In the genomic region with DNA sequence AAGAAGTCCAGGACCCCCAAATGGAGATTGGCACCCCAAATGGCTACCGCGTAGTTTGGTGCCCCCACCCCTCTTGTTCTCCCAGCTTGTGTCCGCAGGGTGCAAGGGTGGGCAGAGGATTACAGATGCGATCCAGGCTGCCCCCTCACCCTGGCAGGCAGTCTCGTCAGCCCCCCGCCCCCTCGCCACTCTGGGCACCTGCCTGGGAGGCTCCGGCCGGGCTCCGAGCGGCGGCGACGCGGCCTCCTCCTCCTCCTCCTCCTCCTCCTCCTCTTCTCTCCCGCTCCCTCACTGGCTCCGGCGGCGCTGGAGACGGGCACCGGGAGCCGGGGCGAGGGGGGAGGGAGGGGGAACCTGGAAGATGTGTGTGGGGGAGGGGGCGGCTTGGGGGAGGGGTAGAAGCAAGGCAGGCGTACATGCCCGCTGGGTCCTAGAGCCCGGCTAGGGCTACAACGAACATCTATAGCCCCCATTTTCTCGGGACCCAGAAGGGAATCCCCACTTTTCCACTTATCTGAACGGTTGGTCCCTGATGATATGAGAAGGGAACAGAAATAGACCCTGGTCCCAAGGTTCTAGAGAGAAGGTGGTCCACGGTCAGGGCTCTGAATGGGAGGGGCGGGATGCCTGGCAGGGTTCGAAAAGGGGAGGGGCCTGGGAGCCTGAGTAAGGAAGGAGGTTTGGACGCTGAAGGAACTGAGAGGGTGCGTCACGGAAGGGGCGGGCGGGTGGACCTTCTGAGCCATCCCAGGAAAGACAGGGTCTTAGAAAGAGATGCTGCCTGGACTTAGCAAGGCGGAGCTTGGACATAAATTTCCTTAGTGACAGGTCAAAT, we compare ENCODE assay signal across 8 mouse cellular contexts. TPM values are rescaled to one million over a fixed set of nuclear protein-coding genes. Genes with fewer than 3 reads are reported as not detected.
A peak's percentile ranks its signal among the peaks of the same experiment; 100 is the strongest.
DNase-seq lines count a peak whose midpoint lies in the region; ATAC-seq and TF ChIP-seq lines count a peak whose summit lies in the region.

No protein-coding gene starts in this region.

- H3K9me3 ChIP-seq in lung, embryonic 14.5 days (ENCODE audit: low read depth, low read length): no peaks in the 10 kb centered on the region

- peak overlapping the region; percentile 54; the same call in 1 of the 2 replicates for H3K27ac ChIP-seq in lung, embryonic 14.5 days (ENCODE audit: low read depth)

- peak overlapping the region; percentile 50 for H3K9ac ChIP-seq in lung, embryonic 14.5 days

- ATAC-seq in hematopoietic stem cell, adult 5-6 weeks (replicated peaks in 1 of 2; ENCODE audit: insufficient read depth in 1 of 2, low FRiP score in 2 of 2, low TSS enrichment in 1 of 2, low read depth in 1 of 2, poor library complexity in 2 of 2, severe bottlenecking in 2 of 2): peak; percentile 55 to 68
- ATAC-seq in lung, embryonic 14.5 days (ENCODE audit: insufficient read depth): peak; percentile 84

- DNase-seq in R1 (ENCODE audit: low read depth, low spot score): peak; percentile 97
- peak; percentile 88 for DNase-seq in cerebellum, adult 9-10 months
- peak; percentile 77 to 85 for DNase-seq in frontal cortex, adult 2 months (ENCODE audit: extremely low spot score in 1 of 2, low spot score in 1 of 2)
- peak; percentile 76 for DNase-seq in layer of hippocampus, adult 8-10 months (ENCODE audit: low spot score in 2 of 2)
- DNase-seq in lung, embryonic 14.5 days: peak; percentile 84
- peak; percentile 72 for DNase-seq in ovary, adult 18-20 months (ENCODE audit: low spot score)
- peak; percentile 75 to 86 for DNase-seq in urinary bladder, postnatal 4 days (ENCODE audit: low spot score in 2 of 2)

- peaks cover 47% of the 10 kb centered on the region for H3K27me3 ChIP-seq in lung, embryonic 14.5 days (ENCODE audit: insufficient read depth, low read length)

- TF ChIP-seq CTCF in lung, embryonic 14.5 days (IDR thresholded peaks at IDR 0.05; ENCODE audit: low read depth): no peak

- peak overlapping the region; percentile 61 for H3K4me3 ChIP-seq in lung, embryonic 14.5 days (ENCODE audit: low read depth, low read length)

- H3K36me3 ChIP-seq in lung, embryonic 14.5 days (ENCODE audit: insufficient read depth): peaks cover 20% of the 10 kb centered on the region

- WGBS in lung, embryonic 14.5 days: 1% methylated on average over 32 of the region's 39 CpGs

- peak overlapping the region; percentile 81 for H3K4me2 ChIP-seq in lung, embryonic 14.5 days

- peaks cover 11% of the 10 kb centered on the region; the same call in 1 of the 2 replicates for H3K4me1 ChIP-seq in lung, embryonic 14.5 days (ENCODE audit: insufficient read depth)

RNA-seq across cellular contexts. Expression of gene Ggn, which starts 0.6 kb away (rescaled TPM):
- polyA plus RNA-seq in frontal cortex, adult 2 months (2012; rRNA removed): 0.65 and 0.78 TPM in 2 replicates
- total RNA-seq in hematopoietic stem cell, adult 5-6 weeks (2017): 0.63 and 1.5 TPM in 2 replicates
- 1 to 10 TPM in 2 of 4 experiments, under 1 TPM in 2; 0.69 to 1.4 (median 0.88) TPM for total RNA-seq in layer of hippocampus, adult 8-10 months (2022)
- 0.17 and 0.28 TPM in 2 replicates for polyA plus RNA-seq in lung, embryonic 14.5 days (2014; fragmentation: Nextera tagmentation; extraction: Ambion mirVana)

RNA-seq across cellular contexts. Expression of gene Spred3, which starts 0.8 kb away (rescaled TPM):
- polyA plus RNA-seq in frontal cortex, adult 2 months (2012; rRNA removed): 35.5 and 38.0 TPM in 2 replicates
- 5.3 and 5.6 TPM in 2 replicates for total RNA-seq in hematopoietic stem cell, adult 5-6 weeks (2017)
- 10 to 100 TPM; 40.6 to 59.3 (median 47.8) TPM for total RNA-seq in layer of hippocampus, adult 8-10 months (2022)
- 1.7 and 2.5 TPM in 2 replicates for polyA plus RNA-seq in lung, embryonic 14.5 days (2014; fragmentation: Nextera tagmentation; extraction: Ambion mirVana)

RNA-seq across cellular contexts. Expression of gene Psmd8, which starts 11.1 kb away (rescaled TPM):
- 197 and 217 TPM in 2 replicates for polyA plus RNA-seq in frontal cortex, adult 2 months (2012; rRNA removed)
- 141 and 144 TPM in 2 replicates for total RNA-seq in hematopoietic stem cell, adult 5-6 weeks (2017)
- total RNA-seq in layer of hippocampus, adult 8-10 months (2022): 100 to 1,000 TPM; 116 to 137 (median 132) TPM
- polyA plus RNA-seq in lung, embryonic 14.5 days (2014; fragmentation: Nextera tagmentation; extraction: Ambion mirVana): 284 and 285 TPM in 2 replicates

RNA-seq across cellular contexts. Expression of gene Fam98c, which starts 13.4 kb away (rescaled TPM):
- polyA plus RNA-seq in frontal cortex, adult 2 months (2012; rRNA removed): 56.8 and 65.5 TPM in 2 replicates
- 26.5 and 29.1 TPM in 2 replicates for total RNA-seq in hematopoietic stem cell, adult 5-6 weeks (2017)
- total RNA-seq in layer of hippocampus, adult 8-10 months (2022): 10 to 100 TPM; 27.9 to 32.4 (median 29.9) TPM
- 10.7 and 16.3 TPM in 2 replicates for polyA plus RNA-seq in lung, embryonic 14.5 days (2014; fragmentation: Nextera tagmentation; extraction: Ambion mirVana)

RNA-seq across cellular contexts. Expression of gene Rasgrp4, which starts 34.8 kb away (rescaled TPM):
- 2.5 and 2.6 TPM in 2 replicates for polyA plus RNA-seq in frontal cortex, adult 2 months (2012; rRNA removed)
- 1.9 and 8.8 TPM in 2 replicates for total RNA-seq in hematopoietic stem cell, adult 5-6 weeks (2017)
- 1 to 10 TPM in 1 of 4 experiments, under 1 TPM in 3; 0.72 to 2.3 (median 0.93) TPM for total RNA-seq in layer of hippocampus, adult 8-10 months (2022)
- polyA plus RNA-seq in lung, embryonic 14.5 days (2014; fragmentation: Nextera tagmentation; extraction: Ambion mirVana): 0.95 and 1.0 TPM in 2 replicates

Comparison
In these comparisons a context has a peak if more than half of its experiments do, and no peak if none do; other contexts are left out.
1. Peak in every context shown above with its lines: DNase-seq, ATAC-seq, H3K4me3 ChIP-seq and H3K27ac ChIP-seq.